Mouse (Mus musculus) bone marrow macrophage, adult 2 months (primary cell): Measurements from ENCODE around the gene Gm815.

Experiments
- CTCF ChIP-seq: IDR thresholded peaks from 2 replicates; pipeline ENCODE4 v1.5.1; 2012; ENCODE audit warnings: low read depth, mild to moderate bottlenecking, low read length, moderate library complexity
- POLR2A ChIP-seq: IDR thresholded peaks from 2 replicates; pipeline ENCODE4 v1.6.1; 2012; ENCODE audit warnings: mild to moderate bottlenecking, low read depth, low read length, borderline replicate concordance

- TF ChIP-seq CTCF (no peak), POLR2A (no peak)
These were observed 28.6 kb downstream of the Gm815 start for GRCm38 (mm10) chr19:26914245-26914644.
